Mouse (Mus musculus): ENCODE measurements at regions not wholly inside any gene's neighbourhood (a gene's known extent, or its start where the extent isn't known, plus 50 kb on each side); places are given as distances from the start of the nearest gene placed in this dataset.
A peak's percentile ranks its signal among the peaks of the same experiment; 100 is the strongest.
"Not testable (repeated sequence)": the region's sequence is repeated elsewhere in the genome, so short reads cannot be mapped to it uniquely, and the experiment has no call there.

DNA sequence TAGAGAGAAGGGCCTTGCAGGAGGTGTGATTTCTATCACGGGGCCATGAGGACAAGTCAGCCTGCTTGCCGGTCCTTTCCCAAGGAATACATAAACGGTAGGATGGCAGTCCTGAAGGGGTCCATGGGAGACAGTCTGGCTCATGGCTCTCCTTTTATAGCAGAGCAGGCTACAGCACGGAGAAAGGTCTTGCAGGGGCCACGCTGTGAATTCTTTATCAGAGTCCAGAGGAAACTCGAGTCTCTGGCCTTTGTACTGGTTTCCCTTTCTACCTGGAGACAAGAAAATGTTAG, 1984.0 kb downstream of the 4930444P10Rik start:
- H3K4me3 ChIP-seq (replicated peaks; ENCODE audit: low read length), result no peak overlapping the region
- peak; percentile 12; the same call in 1 of the 2 replicates for ATAC-seq (ENCODE audit: low FRiP score, low read depth)
- no peaks in the 10 kb centered on the region for H3K27me3 ChIP-seq (ENCODE audit: control insufficient read depth, insufficient read depth, low read length)
- no peak overlapping the region for H3K9ac ChIP-seq (ENCODE audit: low read depth, low read length, severe bottlenecking)
- H3K27ac ChIP-seq (replicated peaks; ENCODE audit: low read depth, low read length), result no peak overlapping the region
- TF ChIP-seq POLR2A (IDR thresholded peaks at IDR 0.05; ENCODE audit: borderline replicate concordance, extremely low read depth, insufficient read depth, insufficient read length), result no peak
- no peak for DNase-seq (ENCODE audit: low spot score)
- 18% methylated on average over 6 of the region's 6 CpGs for WGBS
- H3K4me1 ChIP-seq (ENCODE audit: control insufficient read depth, insufficient read depth, low read length), result peaks cover 2% of the 10 kb centered on the region; the same call in 1 of the 2 replicates
- no peak overlapping the region for H3K4me2 ChIP-seq (replicated peaks; ENCODE audit: low read depth, low read length, severe bottlenecking)
- no peaks in the 10 kb centered on the region for H3K9me3 ChIP-seq (ENCODE audit: control insufficient read depth, low read length)
- H3K36me3 ChIP-seq (ENCODE audit: control insufficient read depth, insufficient read depth, low read length), result no peaks in the 10 kb centered on the region

GRCm38 (mm10) chr1:14108450-14109189, 1984.5 kb downstream of the 4930444P10Rik start:
- Histone ChIP-seq H3K9me3 (ENCODE audit: control insufficient read depth, low read length) (no peaks in the 10 kb centered on the region), H3K27ac (replicated peaks; ENCODE audit: low read depth, low read length) (no peak overlapping the region), H3K27me3 (ENCODE audit: control insufficient read depth, insufficient read depth, low read length) (no peaks in the 10 kb centered on the region), H3K4me1 (ENCODE audit: control insufficient read depth, insufficient read depth, low read length) (peaks cover 2% of the 10 kb centered on the region; the same call in 1 of the 2 replicates), H3K4me2 (replicated peaks; ENCODE audit: low read depth, low read length, severe bottlenecking) (no peak overlapping the region), H3K4me3 (replicated peaks; ENCODE audit: low read length) (no peak overlapping the region), H3K9ac (ENCODE audit: low read depth, low read length, severe bottlenecking) (no peak overlapping the region), H3K36me3 (ENCODE audit: control insufficient read depth, insufficient read depth, low read length) (no peaks in the 10 kb centered on the region)
- TF ChIP-seq POLR2A (IDR thresholded peaks at IDR 0.05; ENCODE audit: borderline replicate concordance, extremely low read depth, insufficient read depth, insufficient read length), result no peak
- 53% methylated on average over 7 of the region's 7 CpGs for WGBS
- ATAC-seq (ENCODE audit: low FRiP score, low read depth) (0 out of 2 replicates have a peak, but pooled peaks have one; percentile 19), DNase-seq (ENCODE audit: low spot score) (peak; percentile 60)

GRCm38 (mm10) chr1:14105521-14105920, 1987.6 kb downstream of the 4930444P10Rik start:
- WGBS, result 92% methylated on average over 5 of the region's 6 CpGs
- not testable (repeated sequence) for DNase-seq (ENCODE audit: low spot score); H3K36me3 ChIP-seq (ENCODE audit: control insufficient read depth, insufficient read depth, low read length); H3K4me2 ChIP-seq (replicated peaks; ENCODE audit: low read depth, low read length, severe bottlenecking); H3K9ac ChIP-seq (ENCODE audit: low read depth, low read length, severe bottlenecking); ATAC-seq (ENCODE audit: low FRiP score, low read depth); H3K9me3 ChIP-seq (ENCODE audit: control insufficient read depth, low read length); H3K27me3 ChIP-seq (ENCODE audit: control insufficient read depth, insufficient read depth, low read length); H3K4me1 ChIP-seq (ENCODE audit: control insufficient read depth, insufficient read depth, low read length); H3K4me3 ChIP-seq (replicated peaks; ENCODE audit: low read length); H3K27ac ChIP-seq (replicated peaks; ENCODE audit: low read depth, low read length)

DNA sequence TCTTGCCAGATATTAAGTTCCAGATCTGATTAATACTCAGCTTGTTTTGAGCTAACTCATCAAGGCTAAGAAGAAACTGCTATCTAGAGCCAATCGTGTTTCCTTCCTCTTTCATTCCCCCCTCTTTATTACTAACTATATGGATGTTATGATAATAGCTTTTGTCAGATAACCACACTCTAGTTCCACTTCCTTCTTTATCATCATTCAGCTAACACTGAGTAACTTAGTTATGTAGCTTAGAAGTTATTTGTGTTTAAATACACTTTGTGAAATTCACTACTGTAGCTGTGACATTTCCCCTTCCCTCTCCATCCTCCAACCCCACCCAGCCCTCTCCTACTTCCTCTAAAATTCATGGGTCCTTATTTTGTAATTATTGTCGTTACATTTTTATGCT, 1988.6 kb downstream of the 4930444P10Rik start:
- no peak for ATAC-seq (ENCODE audit: low FRiP score, low read depth)

GRCm38 (mm10) chr1:14099031-14099430, 1994.1 kb downstream of the 4930444P10Rik start:
- H3K4me1 ChIP-seq (ENCODE audit: control insufficient read depth, insufficient read depth, low read length), result no peaks in the 10 kb centered on the region
- no peaks in the 10 kb centered on the region for H3K36me3 ChIP-seq (ENCODE audit: control insufficient read depth, insufficient read depth, low read length)
- H3K4me2 ChIP-seq (replicated peaks; ENCODE audit: low read depth, low read length, severe bottlenecking), result no peak overlapping the region
- ATAC-seq (ENCODE audit: low FRiP score, low read depth), result no peak
- no peak for DNase-seq (ENCODE audit: low spot score)
- no peak overlapping the region for H3K9ac ChIP-seq (ENCODE audit: low read depth, low read length, severe bottlenecking)
- no peaks in the 10 kb centered on the region for H3K27me3 ChIP-seq (ENCODE audit: control insufficient read depth, insufficient read depth, low read length)
- no peaks in the 10 kb centered on the region for H3K9me3 ChIP-seq (ENCODE audit: control insufficient read depth, low read length)
- H3K4me3 ChIP-seq (replicated peaks; ENCODE audit: low read length), result no peak overlapping the region
- no peak overlapping the region for H3K27ac ChIP-seq (replicated peaks; ENCODE audit: low read depth, low read length)
- WGBS, result 59% methylated on average over 5 of the region's 5 CpGs
- TF ChIP-seq POLR2A (IDR thresholded peaks at IDR 0.05; ENCODE audit: borderline replicate concordance, extremely low read depth, insufficient read depth, insufficient read length), result no peak

More for the DNA sequence above, 1988.6 kb downstream of the 4930444P10Rik start:
- Histone ChIP-seq H3K27ac (replicated peaks; ENCODE audit: low read depth, low read length) (no peak overlapping the region), H3K27me3 (ENCODE audit: control insufficient read depth, insufficient read depth, low read length) (no peaks in the 10 kb centered on the region), H3K9ac (ENCODE audit: low read depth, low read length, severe bottlenecking) (no peak overlapping the region), H3K4me3 (replicated peaks; ENCODE audit: low read length) (no peak overlapping the region), H3K4me1 (ENCODE audit: control insufficient read depth, insufficient read depth, low read length) (peaks cover 2% of the 10 kb centered on the region; the same call in 1 of the 2 replicates), H3K4me2 (replicated peaks; ENCODE audit: low read depth, low read length, severe bottlenecking) (no peak overlapping the region), H3K9me3 (ENCODE audit: control insufficient read depth, low read length) (no peaks in the 10 kb centered on the region), H3K36me3 (ENCODE audit: control insufficient read depth, insufficient read depth, low read length) (no peaks in the 10 kb centered on the region)
- 82% methylated on average over 2 of the region's 2 CpGs for WGBS
- no peak for DNase-seq (ENCODE audit: low spot score)
- no peak for TF ChIP-seq POLR2A (IDR thresholded peaks at IDR 0.05; ENCODE audit: borderline replicate concordance, extremely low read depth, insufficient read depth, insufficient read length)

All from limb, embryonic 14.5 days (tissue).